Mouse (Mus musculus): Measurements from ENCODE around the gene Wdr1.

Wdr1 gene

GRCm38 (mm10) chr5:38544423-38545415 lies 18.3 kb downstream of the Wdr1 start:
- DNase-seq (ENCODE audit: low spot score) = no peak

- no peak for DNase-seq (ENCODE audit: low spot score)
Observed at GRCm38 (mm10) chr5:38543496-38544217, 19.4 kb downstream of the Wdr1 start.

DNA sequence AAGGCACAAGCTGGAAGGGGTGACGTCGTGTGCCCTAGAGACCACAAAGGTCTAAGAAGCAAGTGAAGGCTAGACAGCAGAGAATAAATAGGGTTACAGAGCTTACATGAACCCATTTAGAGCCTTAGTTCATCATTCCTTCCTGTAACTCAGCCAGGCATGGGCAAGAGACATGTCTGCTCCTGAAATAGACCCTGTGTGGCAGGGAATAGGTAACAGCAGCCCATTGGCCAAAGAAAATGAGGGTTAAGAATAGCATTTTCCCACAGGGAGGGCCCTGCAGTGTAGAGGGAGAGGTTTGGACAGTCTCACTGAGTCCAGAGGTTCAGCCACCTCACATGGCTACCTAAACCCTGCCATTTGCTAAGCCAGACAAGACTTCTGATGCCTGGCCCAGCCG lies 21.3 kb downstream of the Wdr1 start:
- DNase-seq (ENCODE audit: low spot score) = no peak

GRCm38 (mm10) chr5:38540898-38541297 lies 22.1 kb downstream of the Wdr1 start:
- no peak for DNase-seq (ENCODE audit: low spot score)

DNA sequence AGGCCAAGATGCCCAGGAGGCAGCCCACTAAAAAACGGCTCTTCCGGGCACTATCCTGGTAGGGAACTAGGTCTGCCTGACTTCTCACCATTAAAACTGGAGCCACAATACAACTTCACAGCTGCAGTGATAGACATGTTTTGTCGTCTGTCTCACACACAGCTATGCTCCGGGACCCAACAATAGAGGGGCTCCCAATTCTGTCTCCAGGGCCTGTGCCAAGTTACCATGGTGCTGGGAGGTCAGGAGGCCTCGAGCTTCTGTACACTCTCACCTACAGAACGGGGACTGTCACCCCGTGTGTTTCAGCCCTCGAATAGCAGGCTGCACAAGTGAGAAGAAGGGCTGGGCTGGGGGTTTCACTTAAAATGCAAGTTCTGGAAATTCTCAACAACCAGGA lies 24.5 kb downstream of the Wdr1 start:
- DNase-seq (ENCODE audit: low spot score) = no peak

- no peak for DNase-seq (ENCODE audit: low spot score)
Observed at GRCm38 (mm10) chr5:38537845-38538244, 25.2 kb downstream of the Wdr1 start.

DNA sequence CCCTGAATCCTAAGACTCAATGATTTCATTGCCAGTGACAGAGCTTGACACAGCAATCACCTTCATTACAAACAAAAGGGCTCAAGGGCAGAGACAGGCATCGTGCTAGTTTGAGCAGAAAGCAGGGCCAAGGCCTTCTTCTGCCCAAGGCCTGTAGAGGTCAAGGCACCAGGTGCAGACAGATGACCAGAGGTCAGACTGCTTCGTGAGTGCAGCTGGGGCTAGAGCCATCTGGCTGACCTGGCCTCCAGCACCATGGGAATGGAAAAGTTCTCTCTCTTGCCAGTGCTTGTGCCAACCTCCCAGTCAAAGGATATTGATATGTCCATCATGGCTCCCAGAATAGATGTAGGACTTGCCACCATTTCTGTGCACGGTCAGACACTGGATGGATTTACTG lies 26.2 kb downstream of the Wdr1 start:
- DNase-seq (ENCODE audit: low spot score) = no peak

GRCm38 (mm10) chr5:38532084-38532483 lies 30.9 kb downstream of the Wdr1 start:
- DNase-seq (ENCODE audit: low spot score) = no peak

DNA sequence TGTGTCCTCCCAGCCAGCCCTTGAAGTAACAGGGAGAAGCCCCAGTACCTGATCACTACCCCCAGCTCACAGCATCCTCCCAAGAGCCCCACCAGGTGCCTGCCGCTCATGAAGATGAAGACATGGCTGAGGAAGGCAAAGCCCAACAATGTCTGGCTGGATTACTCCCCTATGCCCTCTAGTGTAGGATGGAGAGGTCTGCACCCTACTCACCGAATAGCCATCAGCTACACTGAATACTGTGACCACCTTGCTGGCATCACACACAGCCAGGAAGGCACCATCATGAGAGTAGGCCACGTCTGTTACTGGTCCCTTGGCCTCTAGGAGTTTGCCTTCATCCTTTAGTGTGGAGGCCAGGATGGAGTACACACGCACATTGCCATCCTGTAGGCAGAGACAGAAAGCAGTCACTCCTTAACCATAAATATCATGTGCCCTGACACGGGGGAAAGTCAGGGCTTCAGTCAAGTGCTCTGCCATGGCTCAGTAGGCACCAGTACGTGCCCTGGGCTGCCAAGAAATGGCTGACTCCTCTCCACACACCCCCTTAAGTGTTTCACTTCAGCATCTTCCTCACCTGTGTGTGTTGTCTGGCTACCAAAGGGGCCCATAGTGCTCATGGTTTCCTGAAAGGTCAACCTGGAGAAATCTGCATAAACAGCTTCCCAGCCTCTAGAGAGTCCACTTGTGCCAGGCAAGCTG lies 33.1 kb downstream of the Wdr1 start:
- DNase-seq (ENCODE audit: low spot score) = no peak

DNA sequence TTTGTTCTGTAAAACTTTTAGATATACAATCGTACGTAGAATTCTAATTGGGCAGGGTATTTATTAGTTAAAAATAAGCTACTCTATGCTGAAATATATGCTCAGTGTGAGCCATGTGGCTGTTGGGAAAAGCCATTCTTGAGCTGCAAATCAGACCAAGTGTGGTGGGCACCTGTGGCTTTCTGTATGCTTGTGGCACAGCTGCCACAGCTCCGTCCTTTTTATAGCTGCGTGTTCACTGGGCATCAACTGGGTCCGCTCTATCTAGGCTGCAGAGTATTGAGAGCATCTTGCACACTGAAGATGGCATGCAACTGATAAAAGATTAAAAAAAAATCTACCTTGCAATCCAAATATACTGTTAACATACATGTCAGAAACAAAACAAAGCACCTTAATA lies 40.0 kb downstream of the Wdr1 start:
- no peak for DNase-seq (ENCODE audit: low spot score)

DNA sequence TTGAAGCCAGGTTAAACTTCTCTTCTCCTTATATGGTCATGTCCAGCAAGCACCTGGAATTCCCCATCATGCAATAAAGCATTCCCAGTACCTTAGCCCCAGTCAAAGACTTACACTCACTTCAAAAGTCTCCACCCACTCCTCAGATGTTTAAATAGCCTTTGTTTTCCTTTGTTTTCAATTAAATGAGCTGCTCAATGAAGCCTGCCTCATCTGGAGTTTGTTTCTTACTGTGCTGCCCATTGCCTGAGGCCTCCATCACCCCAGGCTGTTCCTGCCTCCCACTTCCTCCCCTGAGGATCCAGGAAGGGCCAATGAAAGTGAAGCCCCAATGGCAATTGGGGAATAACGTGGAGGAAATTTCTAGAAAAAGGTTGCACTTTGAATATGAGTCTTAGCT lies 42.2 kb downstream of the Wdr1 start:
- DNase-seq (ENCODE audit: low spot score) = no peak

- peak; percentile 39 for DNase-seq (ENCODE audit: low spot score)
Observed at GRCm38 (mm10) chr5:38516267-38516666, 46.8 kb downstream of the Wdr1 start.

DNA sequence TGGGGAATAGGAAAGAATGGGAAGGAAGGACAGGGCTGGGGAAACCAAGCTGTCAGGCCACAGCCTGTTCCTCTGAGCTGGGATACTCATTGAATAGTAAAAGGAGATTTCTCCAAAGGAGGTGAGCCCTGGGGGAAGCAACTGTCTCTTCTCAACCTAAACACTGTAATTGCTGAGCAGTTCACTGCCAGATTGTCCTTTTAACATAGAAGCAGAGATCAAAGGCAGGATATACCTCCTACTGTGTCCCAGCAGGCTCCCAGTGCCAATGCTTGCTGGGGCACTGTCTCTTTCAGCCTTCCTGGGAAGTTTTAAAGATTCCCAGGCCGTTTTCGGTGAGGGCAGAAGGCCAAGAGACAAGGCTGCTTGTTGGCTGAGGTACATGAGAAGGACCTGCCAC lies 50.0 kb downstream of the Wdr1 start:
- DNase-seq (ENCODE audit: low spot score) = no peak

GRCm38 (mm10) chr5:38509568-38509967 lies 53.5 kb downstream of the Wdr1 start:
- DNase-seq (ENCODE audit: low spot score) = no peak

- no peak for DNase-seq (ENCODE audit: low spot score)
Observed at GRCm38 (mm10) chr5:38505435-38505765, 57.6 kb downstream of the Wdr1 start.

DNA sequence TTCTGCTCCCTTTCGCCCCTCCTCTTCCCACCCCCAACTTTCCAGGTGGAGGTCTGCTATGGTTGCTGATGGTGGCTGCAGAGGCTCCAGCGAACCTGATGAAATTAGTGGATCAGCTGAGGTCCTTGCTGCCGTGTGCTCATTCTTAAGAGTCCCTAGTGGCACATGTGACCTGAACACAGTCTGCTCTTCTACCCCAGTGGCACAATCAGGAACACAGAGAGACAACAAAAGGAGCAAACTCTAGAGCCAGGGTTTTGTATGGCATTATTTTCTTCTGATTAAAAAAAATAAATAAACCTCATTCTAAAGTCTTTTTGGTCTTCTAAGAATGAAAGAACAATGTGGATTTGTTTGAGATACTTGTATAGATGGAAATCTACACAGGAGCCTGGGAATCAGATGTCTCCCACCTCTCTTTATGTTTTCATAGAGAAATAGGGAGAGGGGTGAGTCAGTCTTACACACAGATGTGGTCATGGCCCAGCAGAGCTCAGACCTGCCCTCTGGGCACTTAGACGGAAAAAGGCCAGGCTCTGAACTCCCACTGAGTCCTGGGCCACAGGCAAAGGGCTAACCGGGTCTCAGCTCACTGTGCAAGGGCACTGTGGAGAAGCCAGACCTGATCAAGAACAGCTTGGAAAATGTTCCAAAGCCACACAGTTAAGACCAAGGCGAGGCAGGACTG lies 58.1 kb downstream of the Wdr1 start:
- no peak for DNase-seq (ENCODE audit: low spot score)

- DNase-seq (ENCODE audit: low spot score) = no peak
Observed at GRCm38 (mm10) chr5:38504116-38504515, 58.9 kb downstream of the Wdr1 start.

- DNase-seq (ENCODE audit: low spot score) = no peak
Observed at GRCm38 (mm10) chr5:38502992-38503391, 60.0 kb downstream of the Wdr1 start, which contains the start of gene Slc2a9. Gene Slc2a9 (minus strand): TSS chr5:38503143.

GRCm38 (mm10) chr5:38500043-38500442 lies 63.0 kb downstream of the Wdr1 start:
- DNase-seq (ENCODE audit: low spot score) = no peak

DNA sequence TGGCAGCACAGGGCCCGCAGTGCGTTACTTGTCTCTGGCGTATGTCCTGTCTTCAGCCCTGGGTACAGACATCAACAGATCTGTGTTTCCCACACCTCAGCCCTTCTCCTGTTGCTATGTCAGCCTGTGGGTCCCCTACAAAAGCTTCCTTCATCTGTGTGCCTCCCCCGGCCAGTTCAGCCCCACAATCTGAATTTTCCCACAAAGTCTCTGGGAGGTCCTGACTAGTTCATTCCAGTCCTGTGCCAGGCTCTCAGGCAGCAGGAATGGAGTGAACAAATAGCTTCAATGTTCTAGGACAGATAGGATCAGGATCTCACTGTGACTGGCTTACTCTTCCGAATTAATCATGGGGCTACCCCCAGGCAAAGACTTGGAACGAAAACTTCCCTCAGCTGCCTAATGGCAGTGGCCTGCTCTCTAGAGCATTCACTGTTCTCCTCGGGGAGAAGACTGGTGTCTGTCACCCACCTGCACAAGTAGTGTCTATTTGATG lies 63.7 kb downstream of the Wdr1 start:
- DNase-seq (ENCODE audit: low spot score) = no peak

GRCm38 (mm10) chr5:38498479-38498878 lies 64.5 kb downstream of the Wdr1 start:
- no peak for DNase-seq (ENCODE audit: low spot score)

All from T-cell, adult 2 months (primary cell).